ENCODE assay signal across 10 mouse cellular contexts in genomic region chr10:51792030-51792429, GRCm38 (mm10).
DNase-seq lines count a peak whose midpoint lies in the region; ATAC-seq and TF ChIP-seq lines count a peak whose summit lies in the region.
"Had no signal": no experiment of that assay in that cellular context is flagged by ENCODE, and none has a peak within 500 bp of the region (broad histone marks: within the 10 kb centered on the region; RNA-seq: fewer than 3 reads in every experiment).

No protein-coding gene starts in this region.

- TF ChIP-seq CTCF in heart, postnatal 0 days (IDR thresholded peaks at IDR 0.05; ENCODE audit: low read depth) = peak; percentile 40; the same call in 1 of the 2 replicates

- no peaks in the 10 kb centered on the region for H3K27me3 ChIP-seq in heart, postnatal 0 days (ENCODE audit: control insufficient read depth, insufficient read depth, low read length)
- no peaks in the 10 kb centered on the region for H3K27me3 ChIP-seq in midbrain, embryonic 14.5 days (ENCODE audit: control insufficient read depth, insufficient read depth, low read length)
- H3K27me3 ChIP-seq in midbrain, embryonic 13.5 days = no peaks in the 10 kb centered on the region
- H3K27me3 ChIP-seq: embryonic facial prominence, embryonic 13.5 days had no signal

- no peak for ATAC-seq in heart, postnatal 0 days (ENCODE audit: insufficient read depth, low read depth)
- ATAC-seq in midbrain, embryonic 14.5 days (ENCODE audit: low FRiP score, low TSS enrichment) = no peak
- no peak for ATAC-seq in midbrain, embryonic 13.5 days

- H3K4me3 ChIP-seq in heart, postnatal 0 days (ENCODE audit: low read depth, low read length) = no peak overlapping the region
- H3K4me3 ChIP-seq in midbrain, embryonic 14.5 days (replicated peaks; ENCODE audit: low read depth, low read length) = no peak overlapping the region
- H3K4me3 ChIP-seq in midbrain, embryonic 13.5 days (replicated peaks) = no peak overlapping the region
- H3K4me3 ChIP-seq: embryonic facial prominence, embryonic 13.5 days had no signal

- no peak overlapping the region for H3K9ac ChIP-seq in heart, postnatal 0 days (replicated peaks; ENCODE audit: low read depth, low read length)
- H3K9ac ChIP-seq in midbrain, embryonic 14.5 days (replicated peaks; ENCODE audit: low read length) = no peak overlapping the region
- H3K9ac ChIP-seq in midbrain, embryonic 13.5 days (replicated peaks) = no peak overlapping the region
- H3K9ac ChIP-seq: embryonic facial prominence, embryonic 13.5 days had no signal

- H3K4me2 ChIP-seq in heart, postnatal 0 days (ENCODE audit: low read depth, low read length) = no peak overlapping the region
- no peak overlapping the region for H3K4me2 ChIP-seq in midbrain, embryonic 14.5 days (ENCODE audit: low read length)
- H3K4me2 ChIP-seq in midbrain, embryonic 13.5 days (replicated peaks) = no peak overlapping the region
- H3K4me2 ChIP-seq: embryonic facial prominence, embryonic 13.5 days had no signal

- H3K4me1 ChIP-seq in heart, postnatal 0 days (ENCODE audit: control insufficient read depth, insufficient read depth) = no peaks in the 10 kb centered on the region
- H3K4me1 ChIP-seq in midbrain, embryonic 14.5 days (ENCODE audit: control insufficient read depth, insufficient read depth, low read length) = no peaks in the 10 kb centered on the region
- H3K4me1 ChIP-seq in midbrain, embryonic 13.5 days (replicated peaks) = no peaks in the 10 kb centered on the region
- H3K4me1 ChIP-seq: embryonic facial prominence, embryonic 13.5 days had no signal

- no peaks in the 10 kb centered on the region for H3K9me3 ChIP-seq in heart, postnatal 0 days (replicated peaks; ENCODE audit: control insufficient read depth, low read length)
- no peaks in the 10 kb centered on the region for H3K9me3 ChIP-seq in midbrain, embryonic 14.5 days (ENCODE audit: control insufficient read depth, low read length)
- no peaks in the 10 kb centered on the region for H3K9me3 ChIP-seq in midbrain, embryonic 13.5 days
- H3K9me3 ChIP-seq: embryonic facial prominence, embryonic 13.5 days had no signal

- peak; percentile 9 for DNase-seq in heart, postnatal 0 days (ENCODE audit: low spot score)
- no peak for DNase-seq in heart, adult 9 months (ENCODE audit: low spot score in 2 of 2)
- peak; percentile 78 for DNase-seq in midbrain, embryonic 14.5 days
- DNase-seq in embryo, embryonic 11 days = peak; percentile 35
- DNase-seq in telencephalon, adult 2 months (ENCODE audit: low read depth, low spot score) = peak; percentile 13
- DNase-seq in cerebellum, adult 11-12 months = no peak
- no peak for DNase-seq in spleen, adult 18-20 months
- DNase-seq: left cerebral cortex, postnatal 4 days had no signal

- 0% methylated on average over 1 of the region's 1 CpGs for WGBS in heart, postnatal 0 days
- 0% methylated on average over 1 of the region's 1 CpGs for WGBS in midbrain, embryonic 14.5 days
- WGBS in midbrain, embryonic 13.5 days = 0% methylated on average over 1 of the region's 1 CpGs

- no peak overlapping the region for H3K27ac ChIP-seq in heart, postnatal 0 days (ENCODE audit: low read depth)
- H3K27ac ChIP-seq in midbrain, embryonic 14.5 days (replicated peaks; ENCODE audit: low read depth, low read length) = no peak overlapping the region
- H3K27ac ChIP-seq in midbrain, embryonic 13.5 days = no peak overlapping the region
- H3K27ac ChIP-seq: embryonic facial prominence, embryonic 13.5 days had no signal

- no peaks in the 10 kb centered on the region for H3K36me3 ChIP-seq in heart, postnatal 0 days (replicated peaks; ENCODE audit: control insufficient read depth, insufficient read depth, low read length)
- H3K36me3 ChIP-seq in midbrain, embryonic 14.5 days (ENCODE audit: control insufficient read depth, insufficient read depth, low read length) = no peaks in the 10 kb centered on the region
- H3K36me3 ChIP-seq in midbrain, embryonic 13.5 days = no peaks in the 10 kb centered on the region
- H3K36me3 ChIP-seq: embryonic facial prominence, embryonic 13.5 days had no signal

- TF ChIP-seq EP300 in heart, postnatal 0 days (IDR thresholded peaks at IDR 0.05; ENCODE audit: low read depth) = no peak

Comparison
In these comparisons a context has a peak if more than half of its experiments do, and no peak if none do; other contexts are left out.
1. DNase-seq: peak in heart, postnatal 0 days (single experiment), midbrain, embryonic 14.5 days (single experiment), embryo, embryonic 11 days (single experiment) and telencephalon, adult 2 months (single experiment); none in heart, adult 9 months (0 of 2), cerebellum, adult 11-12 months (single experiment) and spleen, adult 18-20 months (0 of 2).